Mouse (Mus musculus) heart, postnatal 0 days (tissue): ENCODE measurements around the gene Tcp10a.
"Not testable (repeated sequence)": the region's sequence is repeated elsewhere in the genome, so short reads cannot be mapped to it uniquely, and the experiment has no call there.

Experiments used
- CTCF ChIP-seq: IDR thresholded peaks from 2 replicates; pipeline ENCODE4 v1.5.1; 2016; ENCODE audit warnings: antibody characterized with exemption, control low read depth, low read depth
- EP300 ChIP-seq: IDR thresholded peaks from 2 replicates; pipeline ENCODE4 v1.6.1; 2016; ENCODE audit warnings: antibody characterized with exemption, low read depth

DNA sequence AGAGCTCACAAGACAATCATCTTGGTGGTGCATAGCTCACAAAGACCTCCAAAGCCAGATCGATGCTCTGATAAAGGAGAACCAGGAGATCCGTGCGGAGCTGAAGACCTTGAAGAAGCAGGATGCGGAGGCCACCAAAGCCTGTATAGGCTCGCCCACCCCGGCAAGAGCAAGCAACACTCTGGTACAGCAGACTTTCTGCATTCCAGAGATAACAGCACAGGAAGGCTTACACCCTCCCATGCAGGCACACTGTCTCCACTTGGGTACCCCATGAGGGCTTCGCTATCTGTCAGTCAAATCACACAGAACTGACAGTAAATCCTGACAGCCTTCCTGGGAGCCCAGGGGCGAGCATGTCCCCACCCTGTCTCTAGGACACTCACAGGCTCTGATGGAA lies 2.0 kb downstream of the Tcp10a start:
- TF ChIP-seq CTCF, EP300: not testable (repeated sequence)
